Mouse (Mus musculus) C2C12 (cell line): Measurements from ENCODE around the gene Cd3e.

ENCODE experiments used
- CEBPB ChIP-seq: IDR thresholded peaks from one replicate; pipeline ENCODE4 v1.6.1; 2011; ENCODE audit warnings: low read depth, mild to moderate bottlenecking, control low read depth, moderate library complexity
- CTCF ChIP-seq: IDR thresholded peaks from one replicate; pipeline ENCODE4 v1.5.1; 2011; ENCODE audit not compliant: control insufficient read depth, insufficient read depth, insufficient read length
- MAX ChIP-seq: IDR thresholded peaks from one replicate; pipeline ENCODE4 v1.6.1; 2011; ENCODE audit warnings: mild to moderate bottlenecking, control low read depth
- USF1 ChIP-seq: IDR thresholded peaks from one replicate; pipeline ENCODE4 v1.6.1; 2011; ENCODE audit warnings: low read depth, mild to moderate bottlenecking, control low read depth, moderate library complexity

DNA sequence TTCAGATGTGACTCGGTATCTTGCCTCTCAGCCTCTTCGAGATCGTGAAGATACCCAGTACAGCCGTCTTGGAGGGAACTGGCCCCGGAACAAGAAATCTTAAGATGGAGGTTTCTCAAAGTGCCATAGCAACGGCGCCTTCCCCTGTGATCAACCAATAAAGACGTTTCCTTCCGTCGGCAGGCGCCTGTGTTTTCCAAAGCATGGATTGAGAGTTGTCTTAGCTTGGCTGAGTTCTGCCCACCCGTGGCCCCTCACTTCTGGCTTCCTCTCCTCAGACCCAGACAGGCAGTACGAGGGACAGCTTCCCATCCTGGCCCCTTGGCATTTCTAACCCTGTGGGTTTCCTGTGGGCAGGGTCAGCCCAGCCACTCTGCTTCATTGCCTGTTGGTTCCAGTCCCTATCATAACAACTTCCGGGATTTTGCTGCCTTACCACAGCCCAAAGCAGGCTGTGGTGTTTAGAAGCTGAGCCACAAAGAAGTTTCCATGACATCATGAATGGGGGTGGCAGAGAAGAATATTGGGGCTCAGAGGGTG, 23.1 kb downstream of the Cd3e start:
- TF ChIP-seq CTCF (no peak), MAX (no peak), USF1 (no peak), CEBPB (no peak)
